Mouse (Mus musculus): Measurements from ENCODE around the gene Msx3. TPM values are rescaled to one million over a fixed set of nuclear protein-coding genes. Genes with fewer than 3 reads are reported as not detected.

Msx3 gene
- polyA plus RNA-seq, 1 experiment = not detected

DNA sequence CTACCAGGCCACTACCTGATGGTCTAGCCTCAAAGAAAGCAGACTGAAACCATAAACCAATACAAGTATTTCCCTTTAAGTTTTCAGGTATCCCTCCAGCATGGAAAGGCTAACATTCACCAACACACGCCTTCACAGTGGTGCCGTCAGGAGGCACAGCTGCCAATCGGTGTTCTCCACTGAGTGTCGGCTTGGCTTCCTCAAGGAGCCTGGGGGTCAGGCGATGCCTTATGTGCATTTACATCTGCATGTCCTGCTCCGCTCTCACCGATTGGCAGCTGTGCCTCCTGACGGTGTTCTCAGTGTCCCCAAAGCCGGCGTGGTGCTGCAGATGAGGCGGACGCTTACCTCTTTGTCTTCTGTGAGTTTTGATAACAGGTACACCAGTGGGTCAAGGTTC is 17.1 kb downstream of the Msx3 start:
- Histone ChIP-seq H3K4me3 (replicated peaks; ENCODE audit: control insufficient read depth, low read depth, low read length) (no peak overlapping the region), H3K4me1 (ENCODE audit: control insufficient read depth, insufficient read depth, low read length) (no peaks in the 10 kb centered on the region), H3K27ac (ENCODE audit: control insufficient read depth, insufficient read depth, low read depth, low read length, poor library complexity) (no peak overlapping the region)
- 94% methylated on average over 12 of the region's 12 CpGs for WGBS
- no peak for TF ChIP-seq CTCF (IDR thresholded peaks at IDR 0.05; ENCODE audit: control insufficient read depth, insufficient read depth, low read length)
- no peak for TF ChIP-seq POLR2A (IDR thresholded peaks at IDR 0.05; ENCODE audit: borderline replicate concordance, control insufficient read depth, low read depth, low read length)

DNA sequence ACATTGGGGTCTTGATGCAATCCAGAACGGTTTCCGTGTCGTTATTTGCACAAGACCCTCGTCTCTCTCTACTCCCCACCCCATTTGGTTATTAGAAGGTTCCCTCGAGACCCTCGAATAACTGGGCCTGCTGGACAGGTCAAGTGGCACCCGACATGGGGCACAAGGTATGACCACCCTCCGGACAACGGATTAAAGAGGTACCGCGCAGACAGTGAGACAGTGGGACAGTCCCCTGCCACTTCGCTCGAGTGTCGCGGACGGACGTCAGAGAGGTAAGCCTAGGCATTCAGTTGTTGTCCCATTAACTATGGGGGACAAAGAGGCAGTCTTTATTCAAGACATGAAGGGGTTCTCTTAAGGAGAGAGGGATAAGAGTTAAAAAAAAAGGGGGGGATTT is 37.6 kb downstream of the Msx3 start:
- no peak overlapping the region for H3K27ac ChIP-seq (ENCODE audit: control insufficient read depth, insufficient read depth, low read depth, low read length, poor library complexity)
- H3K4me3 ChIP-seq (replicated peaks; ENCODE audit: control insufficient read depth, low read depth, low read length) = no peak overlapping the region
- WGBS = 91% methylated on average over 17 of the region's 17 CpGs
- TF ChIP-seq POLR2A (IDR thresholded peaks at IDR 0.05; ENCODE audit: borderline replicate concordance, control insufficient read depth, low read depth, low read length) (no peak), CTCF (IDR thresholded peaks at IDR 0.05; ENCODE audit: control insufficient read depth, insufficient read depth, low read length) (no peak)
- H3K4me1 ChIP-seq (ENCODE audit: control insufficient read depth, insufficient read depth, low read length) = no peaks in the 10 kb centered on the region

DNA sequence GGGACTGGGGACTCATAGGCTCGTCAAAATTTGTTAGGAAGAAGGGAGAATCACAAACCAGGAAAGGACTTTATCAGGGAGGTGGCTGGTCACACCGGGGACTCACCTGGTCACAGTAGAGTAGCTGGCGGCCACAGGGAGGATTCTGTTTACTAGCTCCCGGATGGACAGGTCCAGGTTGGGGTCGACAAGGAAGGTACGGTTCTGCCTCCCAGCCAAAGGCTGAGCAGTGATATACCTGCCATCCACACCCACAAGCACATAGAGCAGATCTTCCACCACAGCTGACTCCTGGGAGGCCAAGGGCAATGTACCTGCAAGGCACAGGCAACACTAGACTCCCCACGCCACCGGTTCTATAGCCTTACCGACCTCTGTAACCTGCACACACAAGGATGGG is 41.1 kb downstream of the Msx3 start:
- Histone ChIP-seq H3K4me1 (ENCODE audit: control insufficient read depth, insufficient read depth, low read length) (no peaks in the 10 kb centered on the region), H3K4me3 (replicated peaks; ENCODE audit: control insufficient read depth, low read depth, low read length) (no peak overlapping the region), H3K27ac (ENCODE audit: control insufficient read depth, insufficient read depth, low read depth, low read length, poor library complexity) (no peak overlapping the region)
- WGBS = 92% methylated on average over 9 of the region's 9 CpGs
- TF ChIP-seq POLR2A (IDR thresholded peaks at IDR 0.05; ENCODE audit: borderline replicate concordance, control insufficient read depth, low read depth, low read length) = no peak
- no peak for TF ChIP-seq CTCF (IDR thresholded peaks at IDR 0.05; ENCODE audit: control insufficient read depth, insufficient read depth, low read length)

GRCm38 (mm10) chr7:140006861-140007611 is 41.9 kb downstream of the Msx3 start:
- no peak for TF ChIP-seq POLR2A (IDR thresholded peaks at IDR 0.05; ENCODE audit: borderline replicate concordance, control insufficient read depth, low read depth, low read length)
- TF ChIP-seq CTCF (IDR thresholded peaks at IDR 0.05; ENCODE audit: control insufficient read depth, insufficient read depth, low read length) = no peak
- Histone ChIP-seq H3K4me1 (ENCODE audit: control insufficient read depth, insufficient read depth, low read length) (no peaks in the 10 kb centered on the region), H3K4me3 (replicated peaks; ENCODE audit: control insufficient read depth, low read depth, low read length) (no peak overlapping the region), H3K27ac (ENCODE audit: control insufficient read depth, insufficient read depth, low read depth, low read length, poor library complexity) (no peak overlapping the region)
- 82% methylated on average over 9 of the region's 9 CpGs for WGBS

DNA sequence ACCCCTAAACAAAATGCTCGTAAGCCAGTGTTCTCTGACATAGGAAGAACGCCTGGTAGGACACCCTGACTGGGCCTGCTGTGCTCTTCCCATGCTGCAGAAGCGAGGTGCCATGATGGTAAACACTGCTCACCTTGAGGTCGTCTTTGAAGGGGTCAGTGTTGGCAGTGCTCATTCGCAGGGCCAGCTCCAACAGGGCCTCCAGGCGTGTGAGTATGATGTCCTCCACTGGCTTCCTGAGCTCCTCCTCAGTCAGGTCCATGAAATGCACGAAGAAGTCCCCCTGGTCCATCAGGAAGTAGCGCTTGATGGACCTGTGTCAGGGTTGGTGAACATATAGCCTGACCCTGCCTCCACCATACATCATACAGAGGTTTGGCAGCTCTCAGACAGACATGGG is 44.2 kb downstream of the Msx3 start:
- no peak overlapping the region for H3K4me3 ChIP-seq (replicated peaks; ENCODE audit: control insufficient read depth, low read depth, low read length)
- TF ChIP-seq CTCF (IDR thresholded peaks at IDR 0.05; ENCODE audit: control insufficient read depth, insufficient read depth, low read length) = no peak
- TF ChIP-seq POLR2A (IDR thresholded peaks at IDR 0.05; ENCODE audit: borderline replicate concordance, control insufficient read depth, low read depth, low read length) = no peak
- no peak overlapping the region for H3K27ac ChIP-seq (ENCODE audit: control insufficient read depth, insufficient read depth, low read depth, low read length, poor library complexity)
- H3K4me1 ChIP-seq (ENCODE audit: control insufficient read depth, insufficient read depth, low read length) = no peaks in the 10 kb centered on the region
- WGBS = 87% methylated on average over 8 of the region's 8 CpGs

GRCm38 (mm10) chr7:140001086-140001740 is 47.7 kb downstream of the Msx3 start:
- Histone ChIP-seq H3K4me1 (ENCODE audit: control insufficient read depth, insufficient read depth, low read length) (no peaks in the 10 kb centered on the region), H3K27ac (ENCODE audit: control insufficient read depth, insufficient read depth, low read depth, low read length, poor library complexity) (no peak overlapping the region), H3K4me3 (replicated peaks; ENCODE audit: control insufficient read depth, low read depth, low read length) (no peak overlapping the region)
- WGBS = 90% methylated on average over 12 of the region's 12 CpGs
- TF ChIP-seq POLR2A (IDR thresholded peaks at IDR 0.05; ENCODE audit: borderline replicate concordance, control insufficient read depth, low read depth, low read length) = no peak
- TF ChIP-seq CTCF (IDR thresholded peaks at IDR 0.05; ENCODE audit: control insufficient read depth, insufficient read depth, low read length) = no peak

DNA sequence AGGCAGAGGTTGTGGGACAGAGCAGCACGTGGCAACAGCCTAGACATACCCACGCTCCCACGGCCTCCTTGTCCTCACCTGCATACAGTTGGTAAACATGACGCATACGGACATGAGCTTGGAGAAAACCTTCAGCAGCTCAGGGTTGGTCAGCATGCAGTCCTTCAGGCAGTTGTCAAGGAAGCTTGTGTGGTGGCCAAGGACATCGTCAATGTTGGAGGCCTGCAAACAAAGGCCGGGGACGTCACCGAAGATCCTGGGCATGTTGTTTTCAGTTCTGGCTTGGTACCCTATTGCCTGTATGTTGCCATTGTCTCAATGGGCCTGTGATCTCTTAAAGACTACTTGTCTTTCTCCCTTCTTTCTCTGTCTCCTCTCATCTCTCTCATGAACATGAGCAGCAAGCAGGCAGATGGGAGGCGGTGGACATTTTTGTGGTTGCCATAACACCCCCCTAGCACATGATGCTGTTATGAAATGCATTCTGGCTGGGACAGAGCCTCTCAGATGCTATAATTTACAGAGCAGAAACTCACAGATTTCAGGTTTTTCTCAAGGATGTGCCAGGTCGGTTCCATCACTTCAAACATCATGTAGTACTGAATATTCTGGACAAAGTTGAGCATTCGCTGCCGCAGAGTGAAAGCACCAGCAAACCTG is 50.1 kb downstream of the Msx3 start:
- TF ChIP-seq POLR2A (IDR thresholded peaks at IDR 0.05; ENCODE audit: borderline replicate concordance, control insufficient read depth, low read depth, low read length) = no peak
- no peak for TF ChIP-seq CTCF (IDR thresholded peaks at IDR 0.05; ENCODE audit: control insufficient read depth, insufficient read depth, low read length)

More for the DNA sequence above, 50.1 kb downstream of the Msx3 start:
- WGBS = 94% methylated on average over 13 of the region's 13 CpGs
- Histone ChIP-seq H3K4me1 (ENCODE audit: control insufficient read depth, insufficient read depth, low read length) (no peaks in the 10 kb centered on the region), H3K27ac (ENCODE audit: control insufficient read depth, insufficient read depth, low read depth, low read length, poor library complexity) (no peak overlapping the region), H3K4me3 (replicated peaks; ENCODE audit: control insufficient read depth, low read depth, low read length) (no peak overlapping the region)

Other genes with a start within 250 kb of the Msx3 start
- not detected in 2 replicates for gene Adgra1, start 214.9 kb downstream of the Msx3 start, polyA plus RNA-seq (2011; ENCODE audit: insufficient read depth, insufficient read length, low replicate concordance, missing spikeins)
- not detected in 2 replicates for gene Kndc1, start 154.4 kb downstream of the Msx3 start, polyA plus RNA-seq (2011; ENCODE audit: insufficient read depth, insufficient read length, low replicate concordance, missing spikeins)
- 13.7 TPM in 1 of 2 replicates, not detected in the other for gene Utf1, start 105.3 kb downstream of the Msx3 start, polyA plus RNA-seq (2011; ENCODE audit: insufficient read depth, insufficient read length, low replicate concordance, missing spikeins)
- gene 6430531B16Rik, start 70.3 kb downstream of the Msx3 start, polyA plus RNA-seq (2011; ENCODE audit: insufficient read depth, insufficient read length, low replicate concordance, missing spikeins) = not detected in 2 replicates
- gene Adam8, start 56.5 kb downstream of the Msx3 start, polyA plus RNA-seq (2011; ENCODE audit: insufficient read depth, insufficient read length, low replicate concordance, missing spikeins) = 17.9 and 55.1 TPM in 2 replicates
- 10.4 and 27.2 TPM in 2 replicates for gene Zfp511, start 12.7 kb downstream of the Msx3 start, polyA plus RNA-seq (2011; ENCODE audit: insufficient read depth, insufficient read length, low replicate concordance, missing spikeins)
- gene Tubgcp2, start 12.4 kb downstream of the Msx3 start, polyA plus RNA-seq (2011; ENCODE audit: insufficient read depth, insufficient read length, low replicate concordance, missing spikeins) = 16.7 and 17.5 TPM in 2 replicates
- not detected in 2 replicates for gene Caly, start 33.5 kb upstream of the Msx3 start, polyA plus RNA-seq (2011; ENCODE audit: insufficient read depth, insufficient read length, low replicate concordance, missing spikeins)
- gene Prap1, start 44.3 kb upstream of the Msx3 start, polyA plus RNA-seq (2011; ENCODE audit: insufficient read depth, insufficient read length, low replicate concordance, missing spikeins) = not detected in 2 replicates
- gene Fuom, start 53.4 kb upstream of the Msx3 start, polyA plus RNA-seq (2011; ENCODE audit: insufficient read depth, insufficient read length, low replicate concordance, missing spikeins) = 11.3 and 18.7 TPM in 2 replicates
- 9.4 and 11.6 TPM in 2 replicates for gene Paox, start 66.7 kb upstream of the Msx3 start, polyA plus RNA-seq (2011; ENCODE audit: insufficient read depth, insufficient read length, low replicate concordance, missing spikeins)
- gene Echs1, start 67.4 kb upstream of the Msx3 start, polyA plus RNA-seq (2011; ENCODE audit: insufficient read depth, insufficient read length, low replicate concordance, missing spikeins) = 15.5 and 25.8 TPM in 2 replicates
- 16.8 and 20.2 TPM in 2 replicates for gene Mtg1, start 88.5 kb upstream of the Msx3 start, polyA plus RNA-seq (2011; ENCODE audit: insufficient read depth, insufficient read length, low replicate concordance, missing spikeins)
- gene Sprn, start 105.8 kb upstream of the Msx3 start, polyA plus RNA-seq (2011; ENCODE audit: insufficient read depth, insufficient read length, low replicate concordance, missing spikeins) = not detected in 2 replicates
- not detected in 2 replicates for gene Olfr522, start 115.7 kb upstream of the Msx3 start, polyA plus RNA-seq (2011; ENCODE audit: insufficient read depth, insufficient read length, low replicate concordance, missing spikeins)
- gene Olfr523, start 124.1 kb upstream of the Msx3 start, polyA plus RNA-seq (2011; ENCODE audit: insufficient read depth, insufficient read length, low replicate concordance, missing spikeins) = not detected in 2 replicates
- not detected in 2 replicates for gene Olfr524, start 156.9 kb upstream of the Msx3 start, polyA plus RNA-seq (2011; ENCODE audit: insufficient read depth, insufficient read length, low replicate concordance, missing spikeins)
- 0.31 and 0.82 TPM in 2 replicates for gene Cd163l1, start 169.2 kb upstream of the Msx3 start, polyA plus RNA-seq (2011; ENCODE audit: insufficient read depth, insufficient read length, low replicate concordance, missing spikeins)
- gene 5830411N06Rik, start 198.2 kb upstream of the Msx3 start, polyA plus RNA-seq (2011; ENCODE audit: insufficient read depth, insufficient read length, low replicate concordance, missing spikeins) = 0.47 and 1.2 TPM in 2 replicates